Mouse (Mus musculus) monocyte, adult 2 months (primary cell): ENCODE measurements around the gene 4930579F01Rik.

Source experiments
- DNase-seq, 2 experiments: peaks; one replicate each; pipeline ENCODE4 v3.0.0; 2022; ENCODE audit warnings: low spot score in 2 of 2, low read depth in 1 of 2

The 4930579F01Rik gene

DNA sequence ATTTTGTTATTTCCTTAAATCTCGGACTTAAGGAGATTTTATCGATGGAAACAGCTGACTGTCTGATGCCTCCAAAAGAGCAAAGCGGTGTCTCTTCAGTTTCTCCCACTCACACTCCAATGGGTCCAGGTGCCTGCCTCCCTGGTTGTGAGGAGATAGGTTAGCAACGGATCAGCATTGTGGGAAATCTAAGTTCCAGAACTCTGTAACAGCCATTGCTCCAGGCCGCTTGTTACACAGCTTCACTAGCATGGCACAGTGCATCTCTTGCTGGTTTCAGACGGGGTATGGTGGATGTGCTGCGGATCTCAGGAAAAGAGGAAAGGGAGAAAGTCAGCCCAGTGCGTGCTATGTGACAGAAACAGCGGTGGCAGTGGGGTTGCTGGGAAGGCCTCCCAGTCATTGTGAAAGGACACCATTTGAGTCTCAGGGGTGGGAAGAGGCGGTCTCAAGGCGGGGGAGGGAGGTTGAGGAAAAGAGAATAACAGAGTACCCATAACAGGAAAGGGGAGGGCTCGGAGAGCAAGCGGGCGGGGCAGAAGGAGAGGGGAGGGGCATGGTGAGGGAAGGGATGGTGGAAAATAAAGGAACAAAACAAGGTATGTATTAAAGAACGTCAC lies at the start of gene 4930579F01Rik:
Gene 4930579F01Rik, minus strand, starts transcription at position 143 of the 620 bp plus-strand sequence.
- no peak for DNase-seq

DNA sequence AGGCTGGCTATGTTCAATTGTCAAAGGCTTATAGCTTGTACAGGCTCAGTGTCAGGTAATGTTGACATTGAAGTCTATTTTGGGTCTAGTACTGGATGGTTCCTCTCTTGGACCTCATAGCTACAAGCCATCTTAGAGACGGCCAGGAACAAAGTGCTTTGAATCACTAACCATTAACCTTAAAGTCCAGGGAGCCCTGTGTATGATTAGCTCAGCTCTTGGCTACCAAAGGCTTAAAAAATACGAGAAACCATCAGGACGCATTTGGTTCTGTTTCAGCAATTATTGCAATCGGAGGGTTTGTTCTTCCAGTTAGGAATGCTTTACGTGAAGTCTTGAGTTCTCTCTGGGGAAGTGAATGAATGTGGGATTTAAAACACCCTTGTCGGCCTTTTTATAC lies 49.3 kb upstream of the 4930579F01Rik start:
- no peak for DNase-seq

DNA sequence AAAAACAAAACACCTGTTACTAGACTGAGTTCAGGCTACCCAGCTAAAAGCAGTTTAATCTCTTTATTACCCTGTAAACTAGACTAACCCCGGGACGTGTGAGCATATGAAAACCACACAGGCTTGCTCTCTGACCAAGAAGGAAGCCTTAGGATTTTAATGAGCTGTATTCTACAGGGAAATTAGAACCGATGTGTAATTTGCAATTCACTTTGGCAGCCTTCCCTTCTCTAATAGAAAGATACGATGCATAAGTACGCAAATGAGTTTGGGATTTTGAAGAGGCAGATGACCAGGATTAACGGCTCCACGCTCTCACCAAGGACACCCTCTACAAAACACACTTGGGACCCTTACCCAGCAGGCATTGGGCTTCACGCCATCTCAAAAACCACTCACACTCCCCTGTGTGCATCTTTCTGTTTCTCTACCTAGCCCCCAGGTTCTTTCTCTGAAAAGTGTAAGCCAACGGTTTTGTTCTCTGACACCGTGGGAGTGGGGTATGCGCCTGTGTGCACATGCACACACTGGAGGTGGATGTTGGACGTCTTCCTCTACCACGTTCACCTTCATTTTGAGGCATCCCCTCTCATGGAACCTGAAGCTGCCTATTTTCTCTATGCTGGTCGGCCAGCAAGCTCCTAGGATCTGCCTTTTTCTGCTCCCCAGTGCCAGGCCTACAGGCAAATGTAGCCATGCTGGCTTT lies 48.5 kb upstream of the 4930579F01Rik start:
- DNase-seq = no peak

DNA sequence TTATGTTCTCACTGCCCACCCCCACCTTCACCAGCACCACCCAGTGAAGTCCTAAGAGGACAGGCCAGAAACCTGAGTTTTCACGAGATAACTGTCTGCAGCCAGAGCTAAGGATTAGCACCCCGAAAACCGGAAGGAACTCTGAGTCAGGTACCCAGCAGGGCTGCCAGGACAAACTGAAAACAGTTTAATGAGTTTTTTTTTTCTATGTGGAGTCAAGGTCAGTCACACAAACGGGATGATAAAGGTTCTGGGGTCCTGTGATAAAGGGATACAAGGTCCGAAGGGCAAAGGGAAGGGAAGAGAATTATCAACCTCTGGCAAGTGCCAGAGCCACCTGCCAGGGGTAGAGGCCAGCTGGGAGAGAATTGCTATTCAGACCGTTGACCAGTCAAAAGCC lies 47.7 kb upstream of the 4930579F01Rik start:
- no peak for DNase-seq

DNA sequence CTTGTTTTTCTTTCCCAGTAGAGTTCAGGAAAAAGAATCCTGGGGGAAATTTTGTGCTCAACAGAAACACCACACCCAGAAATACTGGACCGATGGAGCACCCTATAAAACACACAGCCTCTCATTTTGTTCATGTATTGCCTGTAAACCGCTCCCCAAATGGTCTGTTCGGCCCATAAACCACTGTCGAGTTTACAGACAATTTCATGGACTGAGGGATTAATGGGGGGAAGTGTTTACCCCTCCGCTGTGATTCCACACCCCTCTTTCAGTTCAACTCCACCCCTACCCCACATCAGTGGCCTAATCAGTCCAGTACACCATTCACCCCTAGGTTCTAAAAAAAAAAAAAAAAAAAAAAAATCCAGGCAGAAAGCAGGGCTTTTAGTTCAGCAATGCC lies 47.3 kb upstream of the 4930579F01Rik start:
- DNase-seq = no peak

DNA sequence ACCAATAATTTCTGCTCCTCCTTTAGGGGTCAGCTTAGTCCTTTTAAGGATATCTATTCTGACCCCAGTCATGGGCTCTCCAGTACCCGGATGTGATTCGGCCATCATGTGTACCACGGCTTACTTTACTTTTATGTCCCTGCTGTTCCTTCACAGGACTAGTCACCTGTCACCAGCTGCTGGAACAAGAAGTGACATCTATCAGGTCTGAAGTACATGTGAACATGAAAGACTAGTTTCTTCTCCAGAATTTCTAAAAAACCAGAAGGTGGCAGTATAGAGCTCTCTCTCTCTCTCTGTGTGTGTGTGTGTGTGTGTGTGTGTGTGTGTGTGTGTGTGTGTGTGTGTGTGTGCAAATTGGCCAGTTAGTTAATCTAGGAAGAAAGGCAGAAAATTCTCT lies 46.8 kb upstream of the 4930579F01Rik start:
- no peak for DNase-seq

DNA sequence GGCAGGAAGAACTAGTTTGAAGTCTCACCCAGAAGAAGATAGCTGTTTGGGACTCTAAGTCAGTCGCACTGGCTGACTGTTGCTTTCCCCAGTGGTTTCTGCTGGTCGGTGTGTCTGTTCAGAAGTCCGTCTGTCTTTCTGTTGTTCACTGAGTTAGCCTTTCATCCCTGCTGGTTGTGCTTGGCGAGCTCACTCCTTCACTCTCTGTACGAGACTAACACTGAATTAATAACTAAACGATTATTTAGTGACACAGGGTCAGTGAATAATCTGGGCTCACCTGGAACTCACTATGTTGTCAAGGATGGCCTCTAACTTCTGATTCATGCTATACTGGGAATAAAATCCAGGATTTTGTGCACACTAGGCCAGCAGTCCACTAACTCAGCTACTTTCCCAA lies 45.8 kb upstream of the 4930579F01Rik start:
- DNase-seq = no peak

DNA sequence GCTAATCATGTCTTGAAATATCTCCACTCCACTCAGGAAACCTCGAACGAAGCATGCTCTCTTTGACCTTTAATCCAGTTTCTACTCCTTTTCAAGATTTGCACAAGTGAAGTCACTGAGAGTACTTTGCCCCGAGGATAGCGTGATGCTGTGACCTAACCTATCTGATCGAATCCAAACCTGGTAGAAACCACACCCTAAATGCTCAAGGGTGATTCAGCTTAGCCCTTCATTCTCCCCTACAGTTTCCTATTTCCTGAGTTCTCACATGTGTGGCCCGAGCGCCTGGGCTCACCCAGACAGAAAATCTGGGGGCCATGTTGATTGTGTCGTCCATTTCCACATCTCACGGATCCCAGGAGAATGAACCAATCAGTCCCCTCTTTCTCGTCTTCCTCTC lies 44.4 kb upstream of the 4930579F01Rik start:
- no peak for DNase-seq

DNA sequence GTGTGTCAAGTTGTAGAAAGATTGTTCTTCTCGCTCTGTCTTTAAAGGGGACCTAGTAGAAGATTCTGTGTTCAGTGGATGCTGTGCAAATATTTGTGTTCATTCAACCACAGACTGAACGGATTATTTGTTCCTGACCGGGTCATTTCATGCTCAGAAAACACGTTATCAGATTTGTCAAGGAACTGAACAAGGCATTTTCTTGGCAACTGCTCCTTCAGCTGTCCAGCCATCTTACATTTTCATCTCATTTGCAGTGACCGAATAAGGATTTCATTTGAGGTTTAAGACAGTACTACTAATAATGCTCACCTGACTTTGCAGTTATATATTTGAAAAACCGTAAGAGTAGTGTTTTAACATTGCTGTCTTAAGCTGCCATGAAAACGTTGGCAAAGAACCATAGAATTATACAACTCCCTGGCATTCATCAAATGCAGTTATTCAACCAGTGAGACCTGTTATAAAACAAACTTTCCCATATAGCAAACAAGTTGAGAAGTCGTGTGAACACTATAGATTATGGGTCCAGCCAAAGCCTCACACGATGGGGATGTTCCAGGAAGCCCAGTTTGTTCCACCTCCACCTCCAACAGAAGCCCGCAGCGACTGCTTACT lies 43.0 kb upstream of the 4930579F01Rik start:
- no peak for DNase-seq

DNA sequence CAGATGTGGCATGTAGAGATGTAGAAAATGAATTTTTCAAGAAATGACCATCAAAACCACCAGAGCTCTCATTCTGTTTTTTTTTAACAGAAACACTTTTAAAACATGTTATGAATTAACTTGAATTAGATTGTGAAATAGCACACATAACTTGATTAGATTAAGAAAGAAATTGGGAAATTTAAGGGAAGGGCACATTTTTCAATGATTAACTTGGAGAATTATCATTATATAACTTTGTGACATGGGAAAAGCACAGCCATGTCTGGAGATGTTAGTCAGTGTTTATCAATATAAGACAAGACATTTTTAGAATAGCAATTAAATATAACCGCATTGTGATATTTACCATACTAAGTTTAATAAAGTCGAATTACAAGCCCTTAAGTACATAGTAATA lies 37.9 kb upstream of the 4930579F01Rik start:
- no peak for DNase-seq

DNA sequence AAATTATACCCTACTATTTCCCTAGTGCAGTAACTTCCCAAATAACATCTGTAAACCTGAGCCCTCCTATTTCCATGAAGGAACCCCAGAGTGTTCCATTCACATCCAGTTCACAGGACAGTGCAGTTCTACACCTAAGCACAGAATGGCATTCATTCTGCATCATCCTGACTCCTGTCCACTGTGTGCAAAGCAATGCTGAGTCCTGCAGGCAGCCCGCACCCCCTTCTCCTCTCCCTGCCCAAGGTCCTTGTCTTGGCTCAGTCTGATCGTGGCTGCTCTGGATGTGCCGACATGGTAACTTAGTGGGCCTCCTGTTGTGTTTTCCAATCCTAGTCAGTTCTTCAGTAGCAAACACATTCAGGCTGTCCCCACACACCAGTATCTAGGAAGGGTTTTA lies 36.6 kb upstream of the 4930579F01Rik start:
- no peak for DNase-seq

DNA sequence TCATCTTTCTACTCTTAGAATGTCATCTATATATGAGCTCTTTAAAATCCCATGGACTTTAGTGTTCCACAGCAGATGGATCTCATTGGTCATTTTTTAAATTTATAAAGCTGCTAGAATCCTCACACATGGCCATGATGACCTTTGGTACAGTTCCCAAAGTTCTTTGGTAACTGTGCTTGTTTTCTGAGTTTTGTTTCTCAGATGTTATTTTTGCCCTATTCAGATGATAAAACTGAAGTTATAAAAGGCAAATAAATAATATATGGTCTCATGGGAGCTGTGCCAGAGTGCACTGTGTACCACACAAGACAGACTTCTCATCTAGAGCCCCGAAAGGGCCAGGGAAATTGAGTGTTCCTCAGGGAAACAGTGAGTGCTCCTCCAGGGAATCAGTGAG lies 35.8 kb upstream of the 4930579F01Rik start:
- DNase-seq = no peak

DNA sequence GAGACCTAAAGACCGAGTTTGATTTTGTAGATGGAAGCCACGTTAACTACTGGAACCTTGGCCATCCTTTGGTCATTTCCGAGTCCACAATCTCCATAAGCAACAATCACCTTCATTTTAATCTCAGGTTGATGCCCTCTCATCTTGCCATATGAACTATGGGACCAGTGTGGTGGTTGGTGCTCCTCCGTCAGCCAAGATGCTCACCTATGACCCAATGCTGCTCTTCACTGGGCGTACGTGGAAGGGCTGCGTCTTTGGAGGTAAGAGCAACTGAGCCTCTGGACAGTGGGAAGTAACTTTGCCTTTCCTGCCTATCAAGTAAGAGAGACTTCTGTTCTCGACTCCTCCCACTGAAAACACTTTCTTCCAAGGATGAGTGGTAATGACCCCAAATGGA lies 34.2 kb upstream of the 4930579F01Rik start:
- no peak for DNase-seq

DNA sequence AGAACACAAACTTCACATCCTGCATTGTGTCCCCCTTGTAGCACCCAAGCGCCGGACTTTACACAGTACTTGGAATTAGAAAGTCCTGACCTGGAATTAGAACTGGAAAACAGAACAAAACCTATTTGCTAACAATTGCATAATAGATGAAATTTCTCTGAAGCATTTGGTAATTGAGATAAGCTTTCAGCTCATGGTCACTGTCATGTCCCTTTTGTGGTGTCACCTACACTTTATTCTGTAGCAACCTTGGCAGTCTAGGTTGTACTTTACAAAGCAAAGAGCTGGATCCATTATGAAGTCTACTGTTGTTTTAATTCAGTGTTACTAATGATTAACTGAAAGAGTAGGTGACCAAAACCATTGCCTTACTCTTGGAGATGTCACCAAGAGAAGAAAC lies 33.5 kb upstream of the 4930579F01Rik start:
- no peak for DNase-seq

DNA sequence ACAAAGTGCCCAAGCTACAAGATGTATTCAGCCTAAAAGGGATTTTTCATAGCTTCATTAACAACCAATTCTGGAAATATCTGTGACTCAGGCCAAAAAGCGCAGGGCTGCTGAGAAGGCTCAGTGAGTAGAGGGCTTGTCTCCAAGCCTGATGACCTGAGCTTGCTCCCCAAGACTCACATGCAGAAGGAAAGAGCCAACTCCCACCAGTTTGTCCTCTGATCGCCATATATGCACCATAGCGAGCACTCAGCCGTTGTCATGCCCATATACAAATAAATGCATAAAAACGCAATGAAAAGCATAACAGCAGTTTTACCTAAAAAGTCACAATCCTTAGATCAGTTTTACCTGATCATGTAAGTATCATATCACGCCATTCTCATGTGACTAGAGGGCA lies 32.9 kb upstream of the 4930579F01Rik start:
- DNase-seq = no peak

DNA sequence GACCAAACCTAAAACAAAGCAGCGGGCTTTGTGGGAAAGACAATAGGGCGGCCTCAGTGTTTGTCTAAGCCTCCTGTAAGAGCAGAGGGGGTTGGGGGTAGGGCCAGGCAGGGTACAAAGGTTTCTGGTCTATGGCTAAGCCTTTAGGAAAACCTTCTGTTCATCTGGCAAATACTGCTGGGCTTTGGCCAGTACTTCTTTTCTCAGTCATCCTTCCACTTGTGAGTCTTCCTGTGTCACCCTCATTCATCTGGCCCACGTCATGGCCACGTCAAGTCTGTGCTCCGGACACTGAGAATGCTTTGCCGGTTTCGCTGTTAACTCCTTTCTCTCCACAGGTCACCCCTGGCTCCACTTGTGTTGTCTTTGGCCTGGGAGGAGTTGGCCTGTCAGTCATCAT lies 32.2 kb upstream of the 4930579F01Rik start:
- no peak for DNase-seq

DNA sequence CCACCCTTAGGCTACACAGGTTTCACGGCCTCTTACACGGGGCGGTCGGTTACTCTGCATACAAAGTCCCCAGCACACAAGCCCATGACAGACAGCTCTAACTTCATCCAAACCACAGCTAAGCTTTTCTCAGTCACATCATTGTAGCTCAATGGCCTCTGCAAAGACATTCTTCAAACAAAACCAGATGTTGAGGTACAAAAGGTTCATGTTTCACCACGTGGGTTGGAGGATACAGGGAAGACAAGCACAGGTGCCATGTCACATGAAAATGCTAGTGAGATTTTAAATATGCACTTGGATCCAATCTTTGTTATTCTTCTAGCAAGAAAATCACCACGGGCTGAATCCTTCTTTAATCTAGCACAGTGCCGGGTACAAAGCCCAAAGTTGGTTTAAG lies 31.7 kb upstream of the 4930579F01Rik start:
- no peak for DNase-seq

DNA sequence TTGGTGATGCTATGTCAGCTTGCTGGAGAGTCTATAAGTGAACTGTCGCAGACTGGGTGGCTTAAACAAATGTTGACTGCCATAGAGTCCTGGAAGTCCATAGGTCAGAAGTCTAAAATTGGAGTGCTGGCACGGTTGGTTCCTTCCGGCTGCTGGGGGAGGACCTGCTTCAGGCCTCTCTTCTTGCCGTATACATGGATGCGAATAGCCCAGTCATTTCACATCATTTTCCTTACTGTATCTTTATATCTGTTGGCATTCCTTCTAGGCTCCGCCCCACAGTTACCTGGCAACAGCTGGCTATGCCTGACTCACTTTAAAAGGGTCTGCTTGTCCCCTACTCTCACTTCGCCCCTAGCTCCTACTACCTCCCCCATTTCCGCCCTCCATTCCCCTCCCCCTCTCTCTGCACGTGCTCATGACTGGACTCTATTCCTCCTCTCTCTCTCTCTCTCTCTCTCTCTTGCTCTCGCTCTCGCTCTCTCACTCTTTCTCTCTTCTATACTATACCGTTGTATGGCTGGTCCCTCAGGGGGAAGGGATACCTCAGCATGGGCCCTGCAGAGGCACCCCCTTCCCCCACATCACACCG lies 30.8 kb upstream of the 4930579F01Rik start:
- no peak for DNase-seq

DNA sequence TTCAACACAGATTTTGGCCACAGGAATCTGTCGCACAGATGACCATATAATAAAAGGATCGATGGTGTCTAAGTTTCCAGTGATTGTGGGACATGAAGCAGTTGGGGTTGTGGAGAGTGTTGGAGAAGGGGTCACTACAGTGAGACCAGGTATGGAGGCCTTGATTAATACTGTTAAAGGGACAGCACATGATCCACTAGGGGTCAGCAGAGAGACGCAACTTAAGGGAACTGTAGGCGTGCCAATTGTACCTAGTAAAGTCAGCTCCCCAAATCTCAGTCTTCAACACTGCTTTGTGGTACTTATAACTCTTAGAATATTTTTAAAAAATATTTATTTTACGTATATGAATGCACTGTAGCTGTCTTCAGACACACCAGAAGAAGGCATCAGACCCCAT lies 29.3 kb upstream of the 4930579F01Rik start:
- no peak for DNase-seq

DNA sequence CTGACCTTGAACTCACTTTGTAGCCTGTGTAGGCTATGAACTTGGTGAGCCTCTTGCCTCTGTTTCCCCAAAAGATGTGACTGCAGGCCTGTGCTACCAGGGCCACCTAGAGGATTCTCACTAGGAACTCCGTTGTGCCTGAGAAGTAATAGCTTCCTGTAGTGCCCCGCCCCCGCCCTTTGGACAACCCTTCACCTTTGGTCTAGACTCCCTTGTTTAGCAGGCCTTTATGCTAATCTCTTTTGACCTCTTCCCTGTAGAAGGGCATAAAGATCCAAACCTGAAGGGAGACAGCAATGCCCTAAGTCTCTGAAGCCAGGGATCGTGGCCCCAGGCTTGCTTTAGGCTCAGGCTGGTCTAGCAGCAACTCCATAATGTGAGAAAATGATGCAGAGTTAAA lies 28.9 kb upstream of the 4930579F01Rik start:
- DNase-seq = no peak

DNA sequence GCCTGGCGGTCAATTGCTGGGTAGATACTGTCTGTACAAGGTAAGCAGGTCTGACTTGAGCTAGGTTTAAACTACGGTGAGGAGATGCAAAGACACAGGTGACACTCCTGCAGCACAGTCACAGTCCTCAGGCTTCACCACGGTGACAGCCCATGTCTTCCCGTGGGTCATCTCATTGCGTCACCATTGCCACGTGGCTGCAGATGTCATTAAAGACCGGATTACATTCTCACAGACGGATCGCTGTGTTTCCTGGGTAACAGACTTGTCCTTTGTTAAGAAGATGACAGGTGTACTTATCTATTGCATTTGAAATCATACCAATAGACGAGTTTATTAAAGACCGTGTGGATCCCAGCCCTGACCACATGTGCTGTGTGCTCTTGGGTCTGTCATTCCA lies 27.5 kb upstream of the 4930579F01Rik start:
- DNase-seq = no peak

DNA sequence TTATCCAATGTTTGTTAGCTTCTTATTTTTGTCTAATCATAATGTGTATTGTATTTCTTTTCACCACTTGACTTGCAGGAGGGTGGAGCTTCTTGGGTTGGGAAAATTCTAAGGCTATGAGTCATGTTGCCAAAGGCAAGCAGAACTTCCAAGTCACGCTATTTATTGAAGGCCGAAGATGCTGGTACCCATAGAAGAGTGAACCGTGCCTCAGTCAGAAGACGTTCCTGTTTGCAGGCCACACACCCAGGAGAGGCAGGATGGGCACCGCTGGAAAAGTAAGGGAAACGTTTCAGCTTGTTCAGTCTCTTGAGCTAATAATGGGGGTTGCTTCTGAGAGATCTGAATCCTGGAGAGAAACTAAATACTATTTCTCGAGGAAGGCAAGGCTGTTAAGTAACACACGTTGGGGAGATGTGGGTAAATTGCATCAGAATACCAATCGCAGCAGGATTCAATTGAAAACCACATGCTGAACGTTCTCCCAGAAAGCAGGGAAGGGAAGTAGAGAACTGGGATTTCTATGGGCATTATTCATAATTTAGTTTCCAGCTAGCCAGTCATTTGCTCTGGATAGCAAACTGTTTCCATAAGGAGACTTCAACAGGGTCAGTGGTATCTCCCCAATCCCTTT lies 24.1 kb upstream of the 4930579F01Rik start, which contains the start of gene Adh7:
Gene Adh7, plus strand, starts transcription at position 130 of the 634 bp plus-strand sequence.
- DNase-seq = no peak
